Mouse (Mus musculus) CH12.LX (cell line): Measurements from ENCODE around the gene Sap25. TPM values are rescaled to one million over a fixed set of nuclear protein-coding genes. Genes with fewer than 3 reads are reported as not detected.

Experiments used
- DNase-seq: peaks from one replicate; pipeline ENCODE4 v3.0.0-alpha.2; 2013; ENCODE audit errors: extremely low read depth
- H3K27ac ChIP-seq: 2 replicates; pipeline ENCODE4 v1.5.1; 2012; ENCODE audit warnings: low read depth, mild to moderate bottlenecking, control low read depth, moderate library complexity; ENCODE audit not compliant: insufficient read depth
- H3K27me3 ChIP-seq: replicated peaks from 2 replicates; pipeline ENCODE3; 2012; ENCODE audit warnings: inconsistent platforms
- H3K36me3 ChIP-seq, 2 experiments: replicated peaks in 1 of 2; 2 replicates each; pipeline versions ENCODE3 to v1.6.1; 2012; ENCODE audit warnings: inconsistent platforms in 1 of 2, low read length in 1 of 2, mild to moderate bottlenecking in 1 of 2, mixed read lengths in 1 of 2, moderate library complexity in 1 of 2; ENCODE audit not compliant: control insufficient read depth in 1 of 2, insufficient read depth in 1 of 2
- H3K4me1 ChIP-seq, 2 experiments: 2 replicates each; pipeline ENCODE4 v1.6.1; 2012; ENCODE audit warnings: inconsistent platforms in 1 of 2, moderate library complexity in 1 of 2; ENCODE audit not compliant: insufficient read depth in 2 of 2, control insufficient read depth in 1 of 2
- H3K4me2 ChIP-seq: 2 replicates; pipeline ENCODE4 v1.6.1; 2012; ENCODE audit warnings: low read depth, mild to moderate bottlenecking, control low read depth; ENCODE audit not compliant: poor library complexity, insufficient read depth, severe bottlenecking
- H3K4me3 ChIP-seq, 3 experiments: fragments of 150-350 bp in 1 of 3; sonication (generic) in 1 of 3; replicated peaks in 1 of 3; 2 replicates each; pipeline versions ENCODE3 to v1.5.1; 2011 to 2012; ENCODE audit warnings: low read depth in 2 of 3, low read length in 2 of 3, mild to moderate bottlenecking in 2 of 3, moderate library complexity in 2 of 3, control low read depth in 1 of 3, improper control_type of control experiment in 1 of 3, inconsistent platforms in 1 of 3, mixed read lengths in 1 of 3; ENCODE audit not compliant: poor library complexity in 1 of 3
- H3K79me2 ChIP-seq: replicated peaks from 2 replicates; pipeline ENCODE4 v1.6.1; 2012; ENCODE audit warnings: mild to moderate bottlenecking, moderate library complexity; ENCODE audit not compliant: control insufficient read depth, poor library complexity, insufficient read depth, severe bottlenecking; ENCODE audit errors: extremely low read depth
- H3K9ac ChIP-seq: 2 replicates; pipeline ENCODE4 v1.6.1; 2012; ENCODE audit warnings: low read depth, mild to moderate bottlenecking, control low read depth, moderate library complexity; ENCODE audit not compliant: insufficient read depth
- H3K9me3 ChIP-seq: replicated peaks from 2 replicates; pipeline ENCODE3; 2012; ENCODE audit warnings: low read length, inconsistent platforms, mixed read lengths
- CHD1 ChIP-seq: IDR thresholded peaks from 2 replicates; pipeline ENCODE4 v1.6.1; 2012; ENCODE audit warnings: low read depth, low read length, improper control_type of control experiment, inconsistent platforms
- CTCF ChIP-seq, 2 experiments: IDR thresholded peaks in 1 of 2; conservative IDR thresholded peaks in 1 of 2; 2 replicates each; pipeline ENCODE4 v1.5.1; 2011 to 2012; ENCODE audit warnings: low read depth in 2 of 2, low read length in 2 of 2, improper control_type of control experiment in 1 of 2, inconsistent platforms in 1 of 2, mild to moderate bottlenecking in 1 of 2, moderate library complexity in 1 of 2
- ELF1 ChIP-seq: IDR thresholded peaks from 2 replicates; pipeline ENCODE4 v1.6.1; 2014; ENCODE audit warnings: low read depth, mild to moderate bottlenecking, inconsistent platforms, low read length, improper control_type of control experiment
- EP300 ChIP-seq: IDR thresholded peaks from 2 replicates; pipeline ENCODE4 v1.6.1; 2011; ENCODE audit warnings: low read length, improper control_type of control experiment
- GABPA ChIP-seq: IDR thresholded peaks from 2 replicates; pipeline ENCODE4 v1.6.1; 2012; ENCODE audit warnings: low read depth, low read length, improper control_type of control experiment, inconsistent platforms; ENCODE audit not compliant: insufficient replicate concordance
- HCFC1 ChIP-seq: IDR thresholded peaks from 2 replicates; pipeline ENCODE4 v1.6.1; 2012; ENCODE audit warnings: low read depth, mild to moderate bottlenecking, inconsistent platforms, low read length, improper control_type of control experiment
- JUN ChIP-seq: IDR thresholded peaks from 2 replicates; pipeline ENCODE4 v1.6.1; 2011; ENCODE audit warnings: low read depth, mild to moderate bottlenecking, low read length, improper control_type of control experiment, moderate library complexity; ENCODE audit not compliant: insufficient read depth
- MAX ChIP-seq: IDR thresholded peaks from 2 replicates; pipeline ENCODE4 v1.6.1; 2011; ENCODE audit warnings: low read length, improper control_type of control experiment
- MAZ ChIP-seq: IDR thresholded peaks from 2 replicates; pipeline ENCODE4 v1.6.1; 2012; ENCODE audit warnings: low read depth, mild to moderate bottlenecking, inconsistent platforms, low read length, improper control_type of control experiment, moderate library complexity
- MEF2A ChIP-seq: IDR thresholded peaks from 2 replicates; pipeline ENCODE4 v1.6.1; 2014; ENCODE audit warnings: low read depth, mild to moderate bottlenecking, inconsistent platforms, low read length, improper control_type of control experiment, borderline replicate concordance
- RAD21 ChIP-seq: IDR thresholded peaks from 2 replicates; pipeline ENCODE4 v1.6.1; 2011; ENCODE audit warnings: low read depth, mild to moderate bottlenecking, low read length, improper control_type of control experiment, moderate library complexity
- SMC3 ChIP-seq: IDR thresholded peaks from 2 replicates; pipeline ENCODE4 v1.6.1; 2011; ENCODE audit warnings: low read depth, low read length, improper control_type of control experiment
- TCF12 ChIP-seq: IDR thresholded peaks from 2 replicates; pipeline ENCODE4 v1.6.1; 2014; ENCODE audit warnings: low read depth, mild to moderate bottlenecking, inconsistent platforms, low read length, improper control_type of control experiment
- ZKSCAN1 ChIP-seq: IDR thresholded peaks from 2 replicates; pipeline ENCODE4 v1.6.1; 2012; ENCODE audit warnings: low read depth, inconsistent platforms, low read length, improper control_type of control experiment, borderline replicate concordance
- ZMIZ1 ChIP-seq: IDR thresholded peaks from 2 replicates; pipeline ENCODE4 v1.6.1; 2012; ENCODE audit warnings: low read depth, mild to moderate bottlenecking, inconsistent platforms, low read length, improper control_type of control experiment
- dilution Hi-C: fragments of 300-500 bp; cut with MboI; formaldehyde crosslinking; loops from 2 replicates; pipeline ENCODE4 v1.14.3; 2020; ENCODE audit warnings: low sequenced_read_pairs; ENCODE audit not compliant: extremely low pct_unique_long_range_greater_than_20kb, extremely low pct_ligation_motif_present
- in situ Hi-C: fragments of 300-500 bp; cut with MboI; formaldehyde crosslinking; loops from 3 replicates; pipeline ENCODE4 v1.14.3; 2019; ENCODE audit warnings: low sequenced_read_pairs, low pct_ligation_motif_present, low pct_unique_long_range_greater_than_20kb, mixed read lengths
- polyA plus RNA-seq: library from polyadenylated mRNA; unstranded; fragments of >175 nt; gene quantifications from 2 replicates; pipeline ENCODE4 v1.2.1, GENCODE M21; 2012; ENCODE audit warnings: low read depth; ENCODE audit not compliant: insufficient read length
- total RNA-seq, 2 experiments: library from RNA; depleted of rRNA; stranded (reverse); fragments of 300-350 nt in 1 of 2; fragments of >200 nt in 1 of 2; gene quantifications; 2 replicates each; pipeline ENCODE4 v1.2.3; 2012 to 2014

The Sap25 gene
- total and polyA plus RNA-seq, 3 experiments = 2.1 to 16.6 (median 2.4) TPM

- DNase-seq = no peak
- Histone ChIP-seq H3K9ac (no peak overlapping the region), H3K36me3 (no peaks in the 10 kb centered on the region), H3K4me2 (no peak overlapping the region), H3K27ac (no peak overlapping the region), H3K4me3 (no peak overlapping the region), H3K9me3 (peaks cover 2% of the 10 kb centered on the region), H3K27me3 (peaks cover 1% of the 10 kb centered on the region), H3K4me1 (peaks cover 3 to 8% of the 10 kb centered on the region in 2 experiments), H3K79me2 (no peaks in the 10 kb centered on the region)
- TF ChIP-seq MAZ (no peak), HCFC1 (no peak), GABPA (no peak), TCF12 (no peak), RAD21 (no peak), MEF2A (no peak), ZKSCAN1 (no peak), EP300 (no peak), ZMIZ1 (no peak), ELF1 (no peak), JUN (no peak), CHD1 (no peak), MAX (no peak)
- dilution Hi-C loops = no loop called here
- in situ Hi-C loops = no loop called here
These were observed 17.1 kb upstream of the Sap25 start for GRCm38 (mm10) chr5:137623937-137624530.

- Histone ChIP-seq H3K4me2 (peak overlapping the region; percentile 91), H3K4me3 (peak overlapping the region; percentile 58 to 81 (median 66)), H3K4me1 (peaks cover 14 to 35% of the 10 kb centered on the region in 2 experiments), H3K27me3 (no peaks in the 10 kb centered on the region), H3K9ac (peak overlapping the region; percentile 84), H3K36me3 (peaks cover 0 to 7% of the 10 kb centered on the region in 2 experiments), H3K9me3 (peaks cover 1% of the 10 kb centered on the region), H3K79me2 (peaks cover 14% of the 10 kb centered on the region)
- peak; percentile 33 for DNase-seq
- TF ChIP-seq MAX (0 out of 2 replicates have a peak, but pooled peaks have one; percentile 3), CHD1 (no peak), CTCF (conservative IDR thresholded peaks at IDR 0.05 in 1 of 2, IDR thresholded peaks at IDR 0.05 in 1 of 2; ENCODE audit: low read depth in 2 of 2, low read length in 2 of 2) (peak in 1 of 2 experiments; percentile 41; a peak in 2 of 4 replicates), SMC3 (peak; percentile 27; the same call in 1 of the 2 replicates)
- TF ChIP-seq, all 38 proteins: peak for 3
- dilution Hi-C loops (no loop called here), in situ Hi-C loops (no loop called here)
- H3K27ac ChIP-seq = peak overlapping the region; percentile 85
These were observed 13.1 kb upstream of the Sap25 start for GRCm38 (mm10) chr5:137627991-137628390.
